Mouse (Mus musculus): Measurements from ENCODE around the gene Ivl.

Gene Ivl

GRCm38 (mm10) chr3:92573449-92574041, at the start of gene Ivl:
TSS of gene Ivl (minus strand) at chr3:92573735.
- in situ Hi-C loops (cut with MseI, MboI), result no loop called here

- in situ Hi-C loops (cut with MseI, MboI), result no loop called here
Measured at GRCm38 (mm10) chr3:92621560-92621959, 48.0 kb upstream of the Ivl start, which contains the start of gene Lce6a. TSS of gene Lce6a (minus strand) at chr3:92621660.

GRCm38 (mm10) chr3:92609804-92610203, 36.3 kb upstream of the Ivl start:
- in situ Hi-C loops (cut with MseI, MboI), result no loop called here

GRCm38 (mm10) chr3:92607392-92607791, 33.9 kb upstream of the Ivl start, which contains the start of gene 2210017I01Rik:
TSS of gene 2210017I01Rik (minus strand) at chr3:92607492.
- in situ Hi-C loops (cut with MseI, MboI), result no loop called here

- in situ Hi-C loops (cut with MseI, MboI), result no loop called here
Measured at GRCm38 (mm10) chr3:92602169-92602568, 28.6 kb upstream of the Ivl start.

- in situ Hi-C loops (cut with MseI, MboI), result no loop called here
Measured at GRCm38 (mm10) chr3:92600456-92600855, 26.9 kb upstream of the Ivl start.

- in situ Hi-C loops (cut with MseI, MboI), result no loop called here
Measured at GRCm38 (mm10) chr3:92599973-92600372, 26.4 kb upstream of the Ivl start.

GRCm38 (mm10) chr3:92598429-92598828, 24.9 kb upstream of the Ivl start:
- in situ Hi-C loops (cut with MseI, MboI), result no loop called here

- in situ Hi-C loops (cut with MseI, MboI), result no loop called here
Measured at GRCm38 (mm10) chr3:92588858-92589257, 15.3 kb upstream of the Ivl start, which contains the start of gene Smcp. TSS of gene Smcp (minus strand) at chr3:92588997.

- in situ Hi-C loops (cut with MseI, MboI), result no loop called here
Measured at GRCm38 (mm10) chr3:92587190-92587589, 13.7 kb upstream of the Ivl start.

- in situ Hi-C loops (cut with MseI, MboI), result no loop called here
Measured at GRCm38 (mm10) chr3:92585055-92585454, 11.5 kb upstream of the Ivl start.

GRCm38 (mm10) chr3:92583164-92583826, 9.8 kb upstream of the Ivl start:
- in situ Hi-C loops (cut with MseI, MboI), result no loop called here

GRCm38 (mm10) chr3:92579508-92579907, 6.0 kb upstream of the Ivl start:
- in situ Hi-C loops (cut with MseI, MboI), result no loop called here

- in situ Hi-C loops (cut with MseI, MboI), result no loop called here
Measured at GRCm38 (mm10) chr3:92578652-92579413, 5.3 kb upstream of the Ivl start.

- in situ Hi-C loops (cut with MseI, MboI), result no loop called here
Measured at GRCm38 (mm10) chr3:92572514-92573155, 900 bp downstream of the Ivl start.

GRCm38 (mm10) chr3:92568752-92569151, 4.8 kb downstream of the Ivl start:
- in situ Hi-C loops (cut with MseI, MboI), result no loop called here

GRCm38 (mm10) chr3:92565418-92565817, 8.1 kb downstream of the Ivl start:
- in situ Hi-C loops (cut with MseI, MboI), result no loop called here

- in situ Hi-C loops (cut with MseI, MboI), result no loop called here
Measured at GRCm38 (mm10) chr3:92534411-92534810, 39.1 kb downstream of the Ivl start, which contains the start of gene 2310046K23Rik. TSS of gene 2310046K23Rik (minus strand) at chr3:92534511.

Data from mouse trophoblast stem cell (cell line).